Mouse (Mus musculus) heart, adult 2 months (tissue): ENCODE measurements around the gene Evl.

Experiments
- CTCF ChIP-seq: fragments of 200-600 bp; IDR thresholded peaks from 2 replicates; pipeline ENCODE4 v1.8.1; 2022; ENCODE audit warnings: antibody characterized with exemption, mild to moderate bottlenecking, moderate library complexity
- EP300 ChIP-seq: fragments of 200-500 bp; IDR thresholded peaks from 2 replicates; pipeline ENCODE4 v1.6.1; 2011; ENCODE audit warnings: low read depth, low read length, control low read depth; ENCODE audit not compliant: insufficient read depth

DNA sequence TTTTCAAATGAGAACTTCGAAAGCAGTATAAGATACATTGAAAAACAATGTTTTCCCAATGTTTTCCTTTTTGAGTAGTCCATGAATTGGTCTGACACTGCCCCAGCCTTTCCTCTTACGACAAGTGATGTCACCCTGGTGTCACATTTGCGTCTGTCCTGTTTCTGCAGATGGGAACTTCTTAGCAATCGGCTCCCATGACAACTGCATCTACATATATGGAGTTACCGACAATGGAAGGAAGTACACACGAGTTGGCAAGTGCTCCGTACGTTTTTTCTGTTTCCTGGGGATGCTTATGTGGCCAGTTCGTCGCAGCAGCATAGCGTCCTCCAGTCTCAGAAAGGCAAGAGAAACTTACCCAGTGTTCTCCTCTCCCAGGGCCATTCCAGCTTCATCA is 20.0 kb upstream of the Evl start:
- TF ChIP-seq EP300, result no peak
- TF ChIP-seq CTCF, result no peak
